Mouse (Mus musculus): ENCODE measurements at regions not wholly inside any gene's neighbourhood (a gene's known extent, or its start where the extent isn't known, plus 50 kb on each side); places are given as distances from the start of the nearest gene placed in this dataset.
"Not testable (repeated sequence)": the region's sequence is repeated elsewhere in the genome, so short reads cannot be mapped to it uniquely, and the experiment has no call there.

- DNase-seq (ENCODE audit: low spot score) = peak; percentile 90
Measured at GRCm38 (mm10) chr17:17293932-17294534, 80.1 kb upstream of the Riok2 start.

GRCm38 (mm10) chr17:17295037-17295436 lies 79.1 kb upstream of the Riok2 start:
- not testable (repeated sequence) for DNase-seq (ENCODE audit: low spot score)

- DNase-seq (ENCODE audit: low spot score) = not testable (repeated sequence)
Measured at GRCm38 (mm10) chr17:17303496-17303895, 70.6 kb upstream of the Riok2 start.
